8 mouse cellular contexts compared by ENCODE assay signal in the genomic region with DNA sequence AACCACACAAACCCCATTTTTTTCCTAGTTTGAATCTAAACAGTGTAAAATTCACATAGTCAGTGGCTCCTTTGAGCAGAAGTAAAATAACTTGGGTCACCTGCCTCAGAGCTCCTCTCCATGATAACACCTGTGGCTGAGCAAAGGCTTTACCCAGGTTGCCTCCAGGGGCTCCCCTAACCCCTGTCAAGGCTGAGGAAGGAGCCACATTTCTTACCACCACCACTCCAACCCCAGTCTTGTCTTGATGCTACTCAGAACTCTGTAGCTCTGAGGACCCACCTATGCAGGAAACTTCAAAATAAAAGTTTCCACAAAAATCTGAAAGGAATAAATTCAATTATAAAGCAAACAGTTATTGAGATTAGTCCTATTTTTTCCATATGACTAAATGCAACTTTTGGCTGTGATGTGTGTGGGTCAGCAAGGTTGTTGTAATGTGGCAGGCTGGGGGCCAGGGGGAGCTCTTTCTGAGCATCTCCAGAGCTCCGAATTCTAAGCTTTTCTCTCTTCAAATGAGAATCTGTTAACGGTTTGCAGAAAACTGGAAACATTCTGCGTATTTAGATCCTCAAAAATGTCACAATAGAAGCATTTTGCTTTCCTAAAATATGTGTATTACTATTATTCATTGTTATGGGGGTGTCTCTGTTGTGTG.
A peak's percentile ranks its signal among the peaks of the same experiment; 100 is the strongest.
DNase-seq lines count a peak whose midpoint lies in the region; ATAC-seq and TF ChIP-seq lines count a peak whose summit lies in the region.

No protein-coding gene starts in this region.

- peak; percentile 22 for DNase-seq in gastrocnemius, adult 2 months
- DNase-seq in gastrocnemius, adult 8-10 months (ENCODE audit: low spot score in 2 of 2): no peak
- peak; percentile 4 for DNase-seq in ovary, postnatal 36 days (ENCODE audit: low spot score)
- DNase-seq in ovary, postnatal 10 days (ENCODE audit: low spot score): no peak
- DNase-seq in brain, adult 2 months (ENCODE audit: low read depth, low spot score): peak; percentile 24
- peak; percentile 72 for DNase-seq in thymus, postnatal 14 days
- no peak for DNase-seq in frontal cortex, postnatal 14 days (ENCODE audit: low spot score in 2 of 2)

- no peak for ATAC-seq in granulocyte monocyte progenitor cell, adult 5-6 weeks (replicated peaks; ENCODE audit: poor library complexity, severe bottlenecking)

- no peak overlapping the region for H3K4me3 ChIP-seq in gastrocnemius, adult 2 months

- intact Hi-C loops in gastrocnemius, adult 2 months (cut with DNase I): no loop called here

- no peak overlapping the region for H3K27ac ChIP-seq in gastrocnemius, adult 2 months

- TF ChIP-seq CTCF in gastrocnemius, adult 2 months (IDR thresholded peaks at IDR 0.05): peak; percentile 54

Comparison
In these comparisons a context has a peak if more than half of its experiments do, and no peak if none do; other contexts are left out.
1. DNase-seq: peak in gastrocnemius, adult 2 months (single experiment), ovary, postnatal 36 days (single experiment), brain, adult 2 months (single experiment) and thymus, postnatal 14 days (single experiment); none in gastrocnemius, adult 8-10 months (0 of 2), ovary, postnatal 10 days (single experiment) and frontal cortex, postnatal 14 days (0 of 2).